Mouse (Mus musculus) ES-E14 (cell line): ENCODE data around the gene Dscam. TPM values are rescaled to one million over a fixed set of nuclear protein-coding genes. Genes with fewer than 3 reads are reported as not detected.

Experiments used
- DNase-seq: peaks from one replicate; pipeline ENCODE4 v3.0.0-alpha.2; 2013; ENCODE audit warnings: low read depth, low spot score
- H3K27ac ChIP-seq: 2 replicates; pipeline ENCODE4 v1.5.1; 2012; ENCODE audit warnings: low read depth, mild to moderate bottlenecking, low read length, moderate library complexity, mixed read lengths; ENCODE audit not compliant: poor library complexity, insufficient read depth, severe bottlenecking
- H3K36me3 ChIP-seq: 2 replicates; pipeline ENCODE4 v1.6.1; 2012; ENCODE audit warnings: mild to moderate bottlenecking, low read length, moderate library complexity, mixed read lengths; ENCODE audit not compliant: control insufficient read depth, poor library complexity, insufficient read depth, severe bottlenecking
- H3K4me1 ChIP-seq, 2 experiments: fragments of 150-350 bp in 1 of 2; sonication (generic) in 1 of 2; 2 replicates each; pipeline ENCODE4 v1.6.1; 2012; ENCODE audit warnings: low read length in 2 of 2, mild to moderate bottlenecking in 1 of 2, mixed read lengths in 1 of 2; ENCODE audit not compliant: control insufficient read depth in 2 of 2, insufficient read depth in 2 of 2, poor library complexity in 1 of 2
- H3K4me3 ChIP-seq, 2 experiments: fragments of 150-350 bp in 1 of 2; sonication (generic) in 1 of 2; 2 replicates each; pipeline ENCODE4 v1.5.1; 2012; ENCODE audit warnings: low read length in 2 of 2, low read depth in 1 of 2, mild to moderate bottlenecking in 1 of 2, mixed read lengths in 1 of 2; ENCODE audit not compliant: insufficient read depth in 1 of 2, poor library complexity in 1 of 2, severe bottlenecking in 1 of 2
- H3K9ac ChIP-seq: 2 replicates; pipeline ENCODE4 v1.6.1; 2012; ENCODE audit warnings: low read depth, mild to moderate bottlenecking, low read length, mixed read lengths; ENCODE audit not compliant: poor library complexity, insufficient read depth, severe bottlenecking
- H3K9me3 ChIP-seq: fragments of 150-350 bp; sonication (generic); 2 replicates; pipeline ENCODE4 v1.6.1; 2012; ENCODE audit warnings: low read depth, mild to moderate bottlenecking, low read length; ENCODE audit not compliant: control insufficient read depth, insufficient read depth
- CHD2 ChIP-seq: IDR thresholded peaks from 2 replicates; pipeline ENCODE4 v1.6.1; 2014; ENCODE audit warnings: mild to moderate bottlenecking, low read depth, low read length, inconsistent platforms
- HCFC1 ChIP-seq: IDR thresholded peaks from 2 replicates; pipeline ENCODE4 v1.6.1; 2012; ENCODE audit warnings: low read length, inconsistent platforms, borderline replicate concordance; ENCODE audit not compliant: insufficient read depth
- MAFK ChIP-seq: IDR thresholded peaks from 2 replicates; pipeline ENCODE4 v1.6.1; 2014; ENCODE audit warnings: mild to moderate bottlenecking, low read depth, low read length, inconsistent platforms; ENCODE audit not compliant: insufficient read depth
- ZC3H11A ChIP-seq: IDR thresholded peaks from 2 replicates; pipeline ENCODE4 v1.6.1; 2012; ENCODE audit warnings: low read depth, mild to moderate bottlenecking, inconsistent platforms, low read length, borderline replicate concordance
- ZNF384 ChIP-seq: IDR thresholded peaks from 2 replicates; pipeline ENCODE4 v1.6.1; 2012; ENCODE audit warnings: low read depth, low read length, inconsistent platforms
- in situ Hi-C, 2 experiments: fragments of 600-800 bp; cut with MboI; formaldehyde crosslinking; loops; one replicate each; pipeline ENCODE4 v1.15.1; 2025; ENCODE audit warnings: low sequenced_read_pairs in 2 of 2, inconsistent platforms in 1 of 2; ENCODE audit not compliant: unreplicated experiment in 2 of 2
- total RNA-seq: library from RNA; depleted of rRNA; stranded (reverse); fragments of 300-350 nt; gene quantifications from 2 replicates; pipeline ENCODE4 v1.2.3, GENCODE M21; 2012

Dscam gene
- total RNA-seq, 1 experiment: 0.04 TPM

GRCm38 (mm10) chr16:96640101-96640500 is 530.5 kb downstream of the Dscam start:
- H3K4me3 ChIP-seq: no peak overlapping the region
- no peaks in the 10 kb centered on the region for H3K9me3 ChIP-seq
- H3K27ac ChIP-seq: no peak overlapping the region
- H3K9ac ChIP-seq: no peak overlapping the region
- no peak for DNase-seq
- H3K4me1 ChIP-seq: no peaks in the 10 kb centered on the region
- TF ChIP-seq MAFK: no peak
- TF ChIP-seq HCFC1: no peak
- TF ChIP-seq ZC3H11A: no peak
- TF ChIP-seq CHD2: no peak
- no peak for TF ChIP-seq ZNF384
- in situ Hi-C loops: no loop called here
- H3K36me3 ChIP-seq: no peaks in the 10 kb centered on the region

GRCm38 (mm10) chr16:96635916-96636315 is 534.6 kb downstream of the Dscam start:
- no peak for DNase-seq
- TF ChIP-seq ZNF384 (no peak), HCFC1 (no peak), MAFK (no peak), ZC3H11A (no peak), CHD2 (no peak)
- Histone ChIP-seq H3K9me3 (no peaks in the 10 kb centered on the region), H3K27ac (no peak overlapping the region), H3K4me3 (no peak overlapping the region), H3K4me1 (no peaks in the 10 kb centered on the region), H3K36me3 (no peaks in the 10 kb centered on the region), H3K9ac (no peak overlapping the region)
- in situ Hi-C loops: no loop called here

- in situ Hi-C loops: no loop called here
- Histone ChIP-seq H3K9ac (no peak overlapping the region), H3K4me3 (no peak overlapping the region)
These were observed 535.8 kb downstream of the Dscam start for GRCm38 (mm10) chr16:96634791-96635143.

GRCm38 (mm10) chr16:96634097-96634790 is 536.3 kb downstream of the Dscam start:
- in situ Hi-C loops: no loop called here
- Histone ChIP-seq H3K9ac (no peak overlapping the region), H3K27ac (no peak overlapping the region), H3K4me3 (no peak overlapping the region), H3K9me3 (no peaks in the 10 kb centered on the region), H3K36me3 (no peaks in the 10 kb centered on the region), H3K4me1 (no peaks in the 10 kb centered on the region)
- no peak for DNase-seq
- no peak for TF ChIP-seq MAFK
- no peak for TF ChIP-seq HCFC1
- no peak for TF ChIP-seq CHD2
- TF ChIP-seq ZNF384: no peak
- TF ChIP-seq ZC3H11A: no peak

More at GRCm38 (mm10) chr16:96634791-96635143, 535.8 kb downstream of the Dscam start:
- H3K27ac ChIP-seq: no peak overlapping the region
- DNase-seq: no peak
- no peaks in the 10 kb centered on the region for H3K36me3 ChIP-seq
- H3K4me1 ChIP-seq: no peaks in the 10 kb centered on the region
- no peak for TF ChIP-seq MAFK
- no peak for TF ChIP-seq ZC3H11A
- TF ChIP-seq CHD2: no peak
- TF ChIP-seq ZNF384: no peak
- TF ChIP-seq HCFC1: no peak
- no peaks in the 10 kb centered on the region for H3K9me3 ChIP-seq

- Histone ChIP-seq H3K4me3 (no peak overlapping the region), H3K9ac (no peak overlapping the region), H3K27ac (no peak overlapping the region), H3K36me3 (no peaks in the 10 kb centered on the region), H3K9me3 (no peaks in the 10 kb centered on the region), H3K4me1 (no peaks in the 10 kb centered on the region)
- DNase-seq: no peak
- in situ Hi-C loops: no loop called here
- TF ChIP-seq CHD2 (no peak), ZNF384 (no peak), ZC3H11A (no peak)
These were observed 540.3 kb downstream of the Dscam start for GRCm38 (mm10) chr16:96630241-96630640.
